In genomic region chr3:98312867-98313266, GRCm38 (mm10) we compare ENCODE assay signal across 9 mouse cellular contexts. TPM values are rescaled to one million over a fixed set of nuclear protein-coding genes. Genes with fewer than 3 reads are reported as not detected.
A peak's percentile ranks its signal among the peaks of the same experiment; 100 is the strongest.
DNase-seq lines count a peak whose midpoint lies in the region; TF ChIP-seq lines count a peak whose summit lies in the region.
"Had no signal": no experiment of that assay in that cellular context is flagged by ENCODE, and none has a peak within 500 bp of the region (broad histone marks: within the 10 kb centered on the region; RNA-seq: fewer than 3 reads in every experiment).

No protein-coding gene starts in this region.

- 36% methylated on average over 7 of the region's 7 CpGs for WGBS in heart, embryonic 10.5 days
- 17% methylated on average over 7 of the region's 7 CpGs for WGBS in olfactory bulb, adult 2 months

- H3K4me3 ChIP-seq in heart, embryonic 10.5 days: no peak overlapping the region
- H3K4me3 ChIP-seq in olfactory bulb, adult 2 months (ENCODE audit: insufficient read depth, low read depth, low read length): no peak overlapping the region
- H3K4me3 ChIP-seq: lung, embryonic 15.5 days had no signal

- no peak for TF ChIP-seq POLR2A in olfactory bulb, adult 2 months (IDR thresholded peaks at IDR 0.05; ENCODE audit: insufficient read depth, low read depth, low read length)

- H3K27me3 ChIP-seq in heart, embryonic 10.5 days (ENCODE audit: insufficient read depth, poor library complexity, severe bottlenecking): no peaks in the 10 kb centered on the region
- H3K27me3 ChIP-seq: lung, embryonic 15.5 days had no signal

- no peaks in the 10 kb centered on the region for H3K9me3 ChIP-seq in heart, embryonic 10.5 days
- H3K9me3 ChIP-seq: lung, embryonic 15.5 days had no signal

- H3K27ac ChIP-seq in heart, embryonic 10.5 days: no peak overlapping the region
- no peak overlapping the region for H3K27ac ChIP-seq in olfactory bulb, adult 2 months (ENCODE audit: insufficient read depth, low read depth, low read length)
- H3K27ac ChIP-seq: lung, embryonic 15.5 days had no signal

- peaks cover 23% of the 10 kb centered on the region; the same call in 1 of the 2 replicates for H3K36me3 ChIP-seq in heart, embryonic 10.5 days

- peak; percentile 16 to 47 for DNase-seq in urinary bladder, adult 18-20 months (ENCODE audit: low spot score in 2 of 2)
- no peak for DNase-seq in urinary bladder, postnatal 10 days (ENCODE audit: low spot score)
- peak; percentile 43 for DNase-seq in embryo, embryonic 10 days (ENCODE audit: low spot score)
- DNase-seq in heart, embryonic 10.5 days (ENCODE audit: low spot score): peak; percentile 80
- DNase-seq in kidney, adult 8-10 months: peak; percentile 20 to 55
- DNase-seq in lung, adult 18-20 months: peak; percentile 27 to 33
- peak; percentile 79 for DNase-seq in thymus, postnatal 4 days

- peak; percentile 73; the same call in 1 of the 2 replicates for TF ChIP-seq CTCF in olfactory bulb, adult 2 months (IDR thresholded peaks at IDR 0.05; ENCODE audit: insufficient read depth, low read depth, low read length)

- no peaks in the 10 kb centered on the region for H3K4me1 ChIP-seq in heart, embryonic 10.5 days
- peaks cover 16% of the 10 kb centered on the region for H3K4me1 ChIP-seq in olfactory bulb, adult 2 months (ENCODE audit: control insufficient read depth, insufficient read depth, low read length)

RNA-seq across cellular contexts. Expression of gene Phgdh, which starts 26.9 kb away (rescaled TPM):
- 157 and 310 TPM in 2 replicates for polyA plus RNA-seq in heart, embryonic 10.5 days (2016; fragmentation: Nextera tagmentation; extraction: Ambion mirVana)
- polyA plus RNA-seq in olfactory bulb, adult 2 months (2012; ENCODE audit: insufficient read depth, insufficient read length, low replicate concordance, missing spikeins): not detected in 2 replicates

RNA-seq across cellular contexts. Expression of gene Hmgcs2, which starts 32.6 kb away (rescaled TPM):
- polyA plus RNA-seq in heart, embryonic 10.5 days (2016; fragmentation: Nextera tagmentation; extraction: Ambion mirVana): 4.4 and 5.6 TPM in 2 replicates
- polyA plus RNA-seq in olfactory bulb, adult 2 months (2012; ENCODE audit: insufficient read depth, insufficient read length, low replicate concordance, missing spikeins): not detected in 2 replicates

Comparison
In these comparisons a context has a peak if more than half of its experiments do, and no peak if none do; other contexts are left out.
1. RNA of gene Phgdh, which starts 26.9 kb away (polyA plus RNA-seq): 157 to 310 TPM in heart, embryonic 10.5 days; not detected in olfactory bulb, adult 2 months; every median in the first group is over 100 times any median in the second.